Mouse (Mus musculus) natural killer cell, adult 2 months (primary cell): ENCODE results near the gene Zhx3.

Source experiments
- DNase-seq, 2 experiments: peaks; one replicate each; pipeline ENCODE4 v3.0.0; 2022; ENCODE audit warnings: low spot score in 2 of 2

Gene Zhx3

GRCm38 (mm10) chr2:160804794-160805527 is 67.8 kb downstream of the Zhx3 start:
- DNase-seq = no peak

GRCm38 (mm10) chr2:160802326-160802725 is 70.5 kb downstream of the Zhx3 start:
- no peak for DNase-seq

GRCm38 (mm10) chr2:160800967-160801366 is 71.8 kb downstream of the Zhx3 start:
- no peak for DNase-seq

- DNase-seq = no peak
Measured at GRCm38 (mm10) chr2:160798206-160798605, 74.6 kb downstream of the Zhx3 start.

- no peak for DNase-seq
Measured at GRCm38 (mm10) chr2:160796973-160797372, 75.8 kb downstream of the Zhx3 start.

GRCm38 (mm10) chr2:160793117-160793516 is 79.7 kb downstream of the Zhx3 start:
- no peak for DNase-seq

- no peak for DNase-seq
Measured at GRCm38 (mm10) chr2:160789741-160790140, 83.1 kb downstream of the Zhx3 start.

GRCm38 (mm10) chr2:160789046-160789445 is 83.8 kb downstream of the Zhx3 start:
- no peak for DNase-seq

GRCm38 (mm10) chr2:160786333-160786732 is 86.5 kb downstream of the Zhx3 start:
- no peak for DNase-seq

GRCm38 (mm10) chr2:160780834-160781219 is 92.0 kb downstream of the Zhx3 start:
- DNase-seq = no peak

- DNase-seq = peak in 1 of 2 experiments; percentile 11
Measured at GRCm38 (mm10) chr2:160780154-160780833, 92.5 kb downstream of the Zhx3 start.

- no peak for DNase-seq
Measured at GRCm38 (mm10) chr2:160778034-160778433, 94.8 kb downstream of the Zhx3 start.

GRCm38 (mm10) chr2:160771325-160772276 is 101.2 kb downstream of the Zhx3 start:
- DNase-seq = no peak

- DNase-seq = no peak
Measured at GRCm38 (mm10) chr2:160770871-160771270, 101.9 kb downstream of the Zhx3 start.

GRCm38 (mm10) chr2:160770409-160770808 is 102.4 kb downstream of the Zhx3 start:
- no peak for DNase-seq

- no peak for DNase-seq
Measured at GRCm38 (mm10) chr2:160768997-160769396, 103.8 kb downstream of the Zhx3 start.

GRCm38 (mm10) chr2:160768097-160768695 is 104.6 kb downstream of the Zhx3 start:
- no peak for DNase-seq

- DNase-seq = no peak
Measured at GRCm38 (mm10) chr2:160767201-160767600, 105.6 kb downstream of the Zhx3 start.

- DNase-seq = no peak
Measured at GRCm38 (mm10) chr2:160766371-160766771, 106.4 kb downstream of the Zhx3 start.

GRCm38 (mm10) chr2:160765096-160765495 is 107.7 kb downstream of the Zhx3 start:
- DNase-seq = no peak

- no peak for DNase-seq
Measured at GRCm38 (mm10) chr2:160764386-160764785, 108.4 kb downstream of the Zhx3 start.

GRCm38 (mm10) chr2:160763816-160764215 is 109.0 kb downstream of the Zhx3 start:
- DNase-seq = no peak
